Mouse (Mus musculus): ENCODE results near the gene Kcnq1. TPM values are rescaled to one million over a fixed set of nuclear protein-coding genes. Genes with fewer than 3 reads are reported as not detected.

Gene Kcnq1
- total and polyA plus RNA-seq, 3 experiments, result not detected

DNA sequence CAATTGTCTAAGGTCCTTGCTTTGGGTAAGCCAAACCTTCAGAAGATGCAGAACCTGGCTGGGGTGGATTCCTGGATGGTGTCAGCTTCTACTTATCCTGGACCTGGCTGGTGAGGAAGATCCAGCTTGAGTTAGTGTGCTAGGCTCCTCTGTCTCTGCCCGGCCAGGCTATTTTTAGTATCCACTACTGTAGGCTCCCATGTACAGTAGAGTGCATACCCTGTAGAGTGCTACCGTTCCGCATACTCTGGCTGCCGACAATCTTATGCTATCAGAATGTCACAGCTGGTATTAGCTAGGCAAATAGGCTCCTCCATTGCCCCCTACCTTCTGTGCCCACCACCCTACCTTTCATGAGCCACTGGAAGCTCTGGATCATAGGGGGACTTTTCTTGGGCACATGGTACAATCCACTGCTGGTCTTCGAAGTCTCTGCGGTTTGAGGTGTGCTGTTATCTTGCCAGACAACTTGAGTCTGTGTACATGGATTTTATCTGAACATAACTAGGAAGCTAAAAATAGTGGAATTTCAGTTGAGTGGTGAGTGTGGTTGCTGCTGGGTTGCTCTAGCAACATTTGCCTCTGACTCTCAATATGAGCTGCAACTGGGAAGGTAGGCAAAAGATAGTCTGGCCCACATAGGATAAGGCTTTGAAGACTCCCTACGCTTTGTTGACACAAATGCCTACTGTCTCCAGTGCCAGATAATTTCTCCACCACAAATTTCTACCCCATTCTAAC, 258.1 kb downstream of the Kcnq1 start:
- Histone ChIP-seq H3K79me2 (replicated peaks; ENCODE audit: control insufficient read depth, extremely low read depth, insufficient read depth, poor library complexity, severe bottlenecking) (no peaks in the 10 kb centered on the region), H3K36me3 (replicated peaks in 1 of 2; ENCODE audit: control insufficient read depth in 1 of 2, insufficient read depth in 1 of 2, low read length in 1 of 2) (no peaks in the 10 kb centered on the region), H3K4me2 (ENCODE audit: insufficient read depth, low read depth, poor library complexity, severe bottlenecking) (no peak overlapping the region), H3K9ac (ENCODE audit: insufficient read depth, low read depth) (no peak overlapping the region), H3K4me3 (replicated peaks in 1 of 3; ENCODE audit: low read depth in 2 of 3, low read length in 2 of 3, poor library complexity in 1 of 3) (no peak overlapping the region), H3K9me3 (replicated peaks; ENCODE audit: low read length) (no peaks in the 10 kb centered on the region), H3K27me3 (replicated peaks) (peaks cover 55% of the 10 kb centered on the region), H3K4me1 (ENCODE audit: control insufficient read depth in 1 of 2, insufficient read depth in 2 of 2) (no peaks in the 10 kb centered on the region; a peak in 1 of 4 replicates), H3K27ac (ENCODE audit: insufficient read depth, low read depth) (no peak overlapping the region)
- dilution Hi-C loops (cut with MboI; ENCODE audit: extremely low pct_ligation_motif_present, extremely low pct_unique_long_range_greater_than_20kb, low sequenced_read_pairs) (no loop called here), in situ Hi-C loops (cut with MboI; ENCODE audit: low pct_ligation_motif_present, low pct_unique_long_range_greater_than_20kb, low sequenced_read_pairs) (no loop called here)
- DNase-seq (ENCODE audit: extremely low read depth), result no peak
- TF ChIP-seq MAFK (IDR thresholded peaks at IDR 0.05; ENCODE audit: insufficient replicate concordance, low read length) (no peak), USF1 (IDR thresholded peaks at IDR 0.05; ENCODE audit: low read depth, low read length) (no peak), SIN3A (IDR thresholded peaks at IDR 0.05; ENCODE audit: low read length) (no peak), ZKSCAN1 (IDR thresholded peaks at IDR 0.05; ENCODE audit: borderline replicate concordance, low read depth, low read length) (no peak)

GRCm38 (mm10) chr7:143364969-143365839, 259.0 kb downstream of the Kcnq1 start:
- TF ChIP-seq POLR2A (IDR thresholded peaks at IDR 0.05; ENCODE audit: low read depth, low read length) (no peak), POLR2AphosphoS2 (IDR thresholded peaks at IDR 0.05; ENCODE audit: low read depth, low read length) (no peak), GABPA (IDR thresholded peaks at IDR 0.05; ENCODE audit: insufficient replicate concordance, low read depth, low read length) (no peak), ELF1 (IDR thresholded peaks at IDR 0.05; ENCODE audit: low read depth, low read length) (no peak), USF2 (conservative IDR thresholded peaks at IDR 0.05; ENCODE audit: low read depth, low read length) (no peak), USF1 (IDR thresholded peaks at IDR 0.05; ENCODE audit: low read depth, low read length) (no peak), MAFK (IDR thresholded peaks at IDR 0.05; ENCODE audit: insufficient replicate concordance, low read length) (no peak), MAX (IDR thresholded peaks at IDR 0.05; ENCODE audit: low read length) (no peak), UBTF (IDR thresholded peaks at IDR 0.05; ENCODE audit: low read depth, low read length) (no peak), MEF2A (IDR thresholded peaks at IDR 0.05; ENCODE audit: borderline replicate concordance, low read depth, low read length) (no peak), IRF4 (IDR thresholded peaks at IDR 0.05; ENCODE audit: low read depth, low read length) (no peak), RCOR1 (conservative IDR thresholded peaks at IDR 0.05; ENCODE audit: low read depth, low read length) (no peak), JUND (conservative IDR thresholded peaks at IDR 0.05; ENCODE audit: low read depth, low read length) (no peak), PAX5 (IDR thresholded peaks at IDR 0.05; ENCODE audit: low read length) (no peak), MAZ (IDR thresholded peaks at IDR 0.05; ENCODE audit: low read depth, low read length) (no peak)
- Histone ChIP-seq H3K36me3 (replicated peaks in 1 of 2; ENCODE audit: control insufficient read depth in 1 of 2, insufficient read depth in 1 of 2, low read length in 1 of 2) (no peaks in the 10 kb centered on the region), H3K4me1 (ENCODE audit: control insufficient read depth in 1 of 2, insufficient read depth in 2 of 2) (no peaks in the 10 kb centered on the region; a peak in 1 of 4 replicates), H3K4me2 (ENCODE audit: insufficient read depth, low read depth, poor library complexity, severe bottlenecking) (no peak overlapping the region), H3K9ac (ENCODE audit: insufficient read depth, low read depth) (no peak overlapping the region), H3K79me2 (replicated peaks; ENCODE audit: control insufficient read depth, extremely low read depth, insufficient read depth, poor library complexity, severe bottlenecking) (no peaks in the 10 kb centered on the region), H3K9me3 (replicated peaks; ENCODE audit: low read length) (no peaks in the 10 kb centered on the region), H3K4me3 (replicated peaks in 1 of 3; ENCODE audit: low read depth in 2 of 3, low read length in 2 of 3, poor library complexity in 1 of 3) (no peak overlapping the region), H3K27ac (ENCODE audit: insufficient read depth, low read depth) (no peak overlapping the region), H3K27me3 (replicated peaks) (peaks cover 52% of the 10 kb centered on the region)
- dilution Hi-C loops (cut with MboI; ENCODE audit: extremely low pct_ligation_motif_present, extremely low pct_unique_long_range_greater_than_20kb, low sequenced_read_pairs) (no loop called here), in situ Hi-C loops (cut with MboI; ENCODE audit: low pct_ligation_motif_present, low pct_unique_long_range_greater_than_20kb, low sequenced_read_pairs) (no loop called here)
- DNase-seq (ENCODE audit: extremely low read depth), result no peak
